Mouse (Mus musculus) megakaryocyte, adult 5-6 weeks (primary cell): ENCODE results near the gene Cand1. TPM values are rescaled to one million over a fixed set of nuclear protein-coding genes. Genes with fewer than 3 reads are reported as not detected.

Experiments used
- ATAC-seq: 2 replicates; pipeline ENCODE4 v1.8.0; 2016; ENCODE audit warnings: mild to moderate bottlenecking, inconsistent platforms; ENCODE audit not compliant: poor library complexity, severe bottlenecking
- total RNA-seq, 2 experiments: library from RNA; stranded (forward) in 1 of 2; stranded (reverse) in 1 of 2; fragments of 153-499, 151-499 nt in 1 of 2; fragments of 221-1000, 200-1000 nt in 1 of 2; gene quantifications; 2 replicates each; pipeline versions ENCODE4 v1.2.3 to v1.2.4; 2015 to 2017

The Cand1 gene
- 36.0 and 54.5 TPM in 2 replicates for total RNA-seq (2015)
- 25.8 and 29.1 TPM in 2 replicates for total RNA-seq (2017)

- peak; percentile 89 for ATAC-seq
Measured at GRCm38 (mm10) chr10:119239969-119240721, at the start of gene Cand1. Cand1 (minus strand) TSS chr10:119240055.

GRCm38 (mm10) chr10:119278871-119279270, 39.0 kb upstream of the Cand1 start:
- no peak for ATAC-seq

- ATAC-seq = no peak
Measured at GRCm38 (mm10) chr10:119274333-119274732, 34.5 kb upstream of the Cand1 start.

GRCm38 (mm10) chr10:119272536-119272935, 32.7 kb upstream of the Cand1 start:
- no peak for ATAC-seq

GRCm38 (mm10) chr10:119272005-119272404, 32.1 kb upstream of the Cand1 start:
- no peak for ATAC-seq

GRCm38 (mm10) chr10:119271101-119271500, 31.2 kb upstream of the Cand1 start:
- no peak for ATAC-seq

- ATAC-seq = no peak
Measured at GRCm38 (mm10) chr10:119270384-119270985, 30.6 kb upstream of the Cand1 start.

- no peak for ATAC-seq
Measured at GRCm38 (mm10) chr10:119264761-119265160, 24.9 kb upstream of the Cand1 start.

- no peak for ATAC-seq
Measured at GRCm38 (mm10) chr10:119262821-119263220, 23.0 kb upstream of the Cand1 start.

- ATAC-seq = no peak
Measured at GRCm38 (mm10) chr10:119257876-119258275, 18.0 kb upstream of the Cand1 start.

- no peak for ATAC-seq
Measured at GRCm38 (mm10) chr10:119244146-119244545, 4.3 kb upstream of the Cand1 start.

- peak; percentile 0; the same call in 1 of the 2 replicates for ATAC-seq
Measured at GRCm38 (mm10) chr10:119240722-119241089, 851 bp upstream of the Cand1 start.

GRCm38 (mm10) chr10:119239633-119239968, 254 bp downstream of the Cand1 start:
- ATAC-seq = peak; percentile 7

GRCm38 (mm10) chr10:119238985-119239631, 747 bp downstream of the Cand1 start:
- ATAC-seq = 0 out of 2 replicates have a peak, but pooled peaks have one; percentile 4

GRCm38 (mm10) chr10:119231526-119231925, 8.3 kb downstream of the Cand1 start:
- ATAC-seq = no peak

GRCm38 (mm10) chr10:119230703-119231102, 9.2 kb downstream of the Cand1 start:
- no peak for ATAC-seq

- ATAC-seq = no peak
Measured at GRCm38 (mm10) chr10:119230074-119230669, 9.7 kb downstream of the Cand1 start.

GRCm38 (mm10) chr10:119223686-119224085, 16.2 kb downstream of the Cand1 start:
- ATAC-seq = no peak

- ATAC-seq = no peak
Measured at GRCm38 (mm10) chr10:119221631-119222030, 18.2 kb downstream of the Cand1 start.

GRCm38 (mm10) chr10:119219415-119219814, 20.4 kb downstream of the Cand1 start:
- ATAC-seq = no peak

GRCm38 (mm10) chr10:119218274-119219080, 21.4 kb downstream of the Cand1 start:
- no peak for ATAC-seq
